Mouse (Mus musculus) embryonic facial prominence, embryonic 14.5 days (tissue): Measurements from ENCODE around the gene Gpx5. TPM values are rescaled to one million over a fixed set of nuclear protein-coding genes. Genes with fewer than 3 reads are reported as not detected.
"Not testable (repeated sequence)": the region's sequence is repeated elsewhere in the genome, so short reads cannot be mapped to it uniquely, and the experiment has no call there.

Experiments
- ATAC-seq: fragments of 200-750 bp; cut with Nextera tagmentation; 2 replicates; pipeline ENCODE4 v1.8.0; 2017; ENCODE audit warnings: low read depth, moderate number of reproducible peaks, moderate TSS enrichment
- DNase-seq: peaks from one replicate; pipeline ENCODE4 v3.0.0-alpha.2; 2015; ENCODE audit warnings: low spot score
- H3K27ac ChIP-seq: fragments of 300-500 bp; sonication (generic); replicated peaks from 2 replicates; pipeline ENCODE4 v1.5.1; 2014; ENCODE audit warnings: low read depth, mild to moderate bottlenecking, low read length, moderate library complexity
- H3K27me3 ChIP-seq: fragments of 300-500 bp; sonication (generic); replicated peaks from 2 replicates; pipeline ENCODE4 v1.6.1; 2014; ENCODE audit warnings: low read length; ENCODE audit not compliant: control insufficient read depth, insufficient read depth
- H3K36me3 ChIP-seq: fragments of 300-500 bp; sonication (generic); 2 replicates; pipeline ENCODE4 v1.6.1; 2014; ENCODE audit warnings: low read length, mixed read lengths; ENCODE audit not compliant: control insufficient read depth, insufficient read depth
- H3K4me1 ChIP-seq: fragments of 300-500 bp; sonication (generic); 2 replicates; pipeline ENCODE4 v1.6.1; 2014; ENCODE audit warnings: antibody characterized with exemption, low read length; ENCODE audit not compliant: control insufficient read depth, insufficient read depth
- H3K4me2 ChIP-seq: fragments of 300-500 bp; sonication (generic); 2 replicates; pipeline ENCODE4 v1.6.1; 2014; ENCODE audit warnings: low read depth, mild to moderate bottlenecking, low read length, moderate library complexity, mixed read lengths
- H3K4me3 ChIP-seq: fragments of 300-500 bp; sonication (generic); 2 replicates; pipeline ENCODE4 v1.5.1; 2014; ENCODE audit warnings: low read depth, mild to moderate bottlenecking, low read length
- H3K9ac ChIP-seq: fragments of 300-500 bp; sonication (generic); 2 replicates; pipeline ENCODE4 v1.6.1; 2014; ENCODE audit warnings: low read depth, mild to moderate bottlenecking, low read length, moderate library complexity, mixed read lengths
- H3K9me3 ChIP-seq: fragments of 300-500 bp; sonication (generic); 2 replicates; pipeline ENCODE4 v1.6.1; 2016; ENCODE audit warnings: low read length; ENCODE audit not compliant: control insufficient read depth
- WGBS: fragments of 180-500 bp; shearing (Covaris S2); extraction: QIAGEN DNeasy Blood & Tissue Kit; methylation state at CpG from one replicate; pipeline ENCODE4 v1.1.7; 2014; 5-methylcytosine and 5-hydroxymethylcytosine counted together
- polyA plus RNA-seq: library from polyadenylated mRNA; unstranded; fragments of >200 nt; fragmentation: Nextera tagmentation; extraction: Ambion mirVana; gene quantifications from 2 replicates; pipeline ENCODE4 v1.2.1, GENCODE M21; 2014

The Gpx5 gene
- polyA plus RNA-seq, 1 experiment from 2014 or later = not detected

- H3K4me3 ChIP-seq = no peak overlapping the region
- H3K9ac ChIP-seq = no peak overlapping the region
- ATAC-seq (no peak), DNase-seq (no peak)
- no peaks in the 10 kb centered on the region for H3K36me3 ChIP-seq
- H3K4me1 ChIP-seq = no peaks in the 10 kb centered on the region
- peaks cover 3% of the 10 kb centered on the region; the same call in 1 of the 2 replicates for H3K27me3 ChIP-seq
- no peak overlapping the region for H3K4me2 ChIP-seq
- 26% methylated on average over 4 of the region's 4 CpGs for WGBS
- no peak overlapping the region for H3K27ac ChIP-seq
- H3K9me3 ChIP-seq = no peaks in the 10 kb centered on the region
Measured at GRCm38 (mm10) chr13:21249022-21249421, 43.5 kb downstream of the Gpx5 start.

- H3K36me3 ChIP-seq = no peaks in the 10 kb centered on the region
- ATAC-seq = no peak
- H3K4me2 ChIP-seq = no peak overlapping the region
- no peaks in the 10 kb centered on the region for H3K9me3 ChIP-seq
- DNase-seq = no peak
- no peak overlapping the region for H3K27ac ChIP-seq
- peaks cover 17% of the 10 kb centered on the region for H3K27me3 ChIP-seq
- no peaks in the 10 kb centered on the region for H3K4me1 ChIP-seq
- WGBS = 82% methylated on average over 2 of the region's 2 CpGs
- no peak overlapping the region for H3K9ac ChIP-seq
- no peak overlapping the region for H3K4me3 ChIP-seq
Measured at GRCm38 (mm10) chr13:21246276-21246675, 46.3 kb downstream of the Gpx5 start.

GRCm38 (mm10) chr13:21244967-21245366 is 47.6 kb downstream of the Gpx5 start:
- not testable (repeated sequence) for H3K36me3 ChIP-seq, DNase-seq, H3K4me1 ChIP-seq, H3K27ac ChIP-seq, ATAC-seq, H3K9me3 ChIP-seq, H3K4me2 ChIP-seq, H3K4me3 ChIP-seq, H3K9ac ChIP-seq
- peaks cover 17% of the 10 kb centered on the region for H3K27me3 ChIP-seq
- WGBS = 44% methylated on average over 1 of the region's 1 CpGs

- no peak for DNase-seq
- peaks cover 17% of the 10 kb centered on the region for H3K27me3 ChIP-seq
- H3K9ac ChIP-seq = no peak overlapping the region
- no peak overlapping the region for H3K4me3 ChIP-seq
- 86% methylated on average over 5 of the region's 5 CpGs for WGBS
- no peak overlapping the region for H3K27ac ChIP-seq
- no peaks in the 10 kb centered on the region for H3K36me3 ChIP-seq
- H3K9me3 ChIP-seq = no peaks in the 10 kb centered on the region
- ATAC-seq = no peak
- H3K4me2 ChIP-seq = no peak overlapping the region
- H3K4me1 ChIP-seq = no peaks in the 10 kb centered on the region
Measured at GRCm38 (mm10) chr13:21244089-21244488, 48.4 kb downstream of the Gpx5 start.

- H3K9ac ChIP-seq = 0 out of 2 replicates have a peak overlapping the region, but pooled peaks have one; percentile 28
- H3K36me3 ChIP-seq = no peaks in the 10 kb centered on the region
- no peak overlapping the region for H3K27ac ChIP-seq
- ATAC-seq (no peak), DNase-seq (no peak)
- WGBS = 22% methylated on average over 13 of the region's 13 CpGs
- peak overlapping the region; percentile 20 for H3K4me3 ChIP-seq
- peaks cover 17% of the 10 kb centered on the region for H3K27me3 ChIP-seq
- no peaks in the 10 kb centered on the region for H3K9me3 ChIP-seq
- peak overlapping the region; percentile 50 for H3K4me2 ChIP-seq
- no peaks in the 10 kb centered on the region for H3K4me1 ChIP-seq
Measured at GRCm38 (mm10) chr13:21243196-21243595, 49.3 kb downstream of the Gpx5 start.

- Histone ChIP-seq H3K4me3 (peak overlapping the region; percentile 20), H3K4me1 (no peaks in the 10 kb centered on the region), H3K9me3 (no peaks in the 10 kb centered on the region), H3K4me2 (peak overlapping the region; percentile 50), H3K36me3 (no peaks in the 10 kb centered on the region), H3K27ac (no peak overlapping the region), H3K9ac (0 out of 2 replicates have a peak overlapping the region, but pooled peaks have one; percentile 28), H3K27me3 (peaks cover 17% of the 10 kb centered on the region)
- ATAC-seq = no peak
- 6% methylated on average over 16 of the region's 16 CpGs for WGBS
- DNase-seq = peak; percentile 24
Measured at GRCm38 (mm10) chr13:21242408-21243125, 50.0 kb downstream of the Gpx5 start.

GRCm38 (mm10) chr13:21240788-21241187 is 51.7 kb downstream of the Gpx5 start:
- DNase-seq = peak; percentile 43
- H3K9ac ChIP-seq = no peak overlapping the region
- H3K9me3 ChIP-seq = no peaks in the 10 kb centered on the region
- 16% methylated on average over 7 of the region's 7 CpGs for WGBS
- H3K36me3 ChIP-seq = no peaks in the 10 kb centered on the region
- no peaks in the 10 kb centered on the region for H3K4me1 ChIP-seq
- peak; percentile 55; the same call in 1 of the 2 replicates for ATAC-seq
- H3K27me3 ChIP-seq = peaks cover 17% of the 10 kb centered on the region
- no peak overlapping the region for H3K4me2 ChIP-seq
- no peak overlapping the region for H3K4me3 ChIP-seq
- H3K27ac ChIP-seq = no peak overlapping the region

- ATAC-seq = no peak
- no peak overlapping the region for H3K27ac ChIP-seq
Measured at GRCm38 (mm10) chr13:21237161-21237560, 55.4 kb downstream of the Gpx5 start.

GRCm38 (mm10) chr13:21236714-21237113 is 55.8 kb downstream of the Gpx5 start:
- no peak overlapping the region for H3K4me2 ChIP-seq
- no peak overlapping the region for H3K27ac ChIP-seq
- WGBS = 47% methylated on average over 2 of the region's 2 CpGs
- no peak for DNase-seq
- H3K36me3 ChIP-seq = no peaks in the 10 kb centered on the region
- H3K27me3 ChIP-seq = no peaks in the 10 kb centered on the region
- H3K4me3 ChIP-seq = no peak overlapping the region
- no peaks in the 10 kb centered on the region for H3K4me1 ChIP-seq
- no peak overlapping the region for H3K9ac ChIP-seq
- ATAC-seq = no peak
- H3K9me3 ChIP-seq = no peaks in the 10 kb centered on the region

More at GRCm38 (mm10) chr13:21237161-21237560, 55.4 kb downstream of the Gpx5 start:
- H3K4me2 ChIP-seq = no peak overlapping the region
- H3K9me3 ChIP-seq = no peaks in the 10 kb centered on the region
- no peaks in the 10 kb centered on the region for H3K36me3 ChIP-seq
- H3K9ac ChIP-seq = no peak overlapping the region
- H3K4me3 ChIP-seq = no peak overlapping the region
- 23% methylated on average over 6 of the region's 6 CpGs for WGBS
- peak; percentile 21 for DNase-seq
- H3K4me1 ChIP-seq = no peaks in the 10 kb centered on the region
- no peaks in the 10 kb centered on the region for H3K27me3 ChIP-seq
